Mouse (Mus musculus) lung, postnatal 36 days (tissue): ENCODE measurements at regions not wholly inside any gene's neighbourhood (a gene's known extent, or its start where the extent isn't known, plus 50 kb on each side); places are given as distances from the start of the nearest gene placed in this dataset.

ENCODE experiments used
- DNase-seq: peaks from one replicate; pipeline ENCODE4 v3.0.0; 2022; ENCODE audit warnings: mixed read lengths

DNA sequence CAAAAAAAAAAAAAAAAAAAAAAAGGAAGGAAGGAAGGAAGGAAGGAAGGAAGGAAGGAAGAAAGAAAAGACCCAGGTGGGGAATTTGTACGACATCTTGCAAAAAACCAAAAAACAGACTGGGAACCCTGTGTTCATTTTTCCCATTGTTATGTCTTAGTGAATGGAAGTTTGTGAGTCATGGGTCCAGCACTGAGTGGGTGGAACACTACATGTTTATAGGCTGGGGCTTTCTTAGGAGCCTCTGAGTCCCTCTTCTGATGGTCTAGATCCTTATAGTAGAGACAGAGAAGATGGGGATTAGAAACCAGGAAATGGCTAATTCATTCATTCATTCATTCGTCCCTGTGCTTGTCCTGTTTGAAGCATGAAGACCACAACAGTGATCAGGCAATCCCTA is 105.5 kb downstream of the Tpra1 start:
- no peak for DNase-seq

- peak; percentile 88 for DNase-seq
Observed at GRCm38 (mm10) chr6:89008614-89009171, 106.6 kb downstream of the Tpra1 start.

GRCm38 (mm10) chr6:89012998-89013689 is 111.1 kb downstream of the Tpra1 start:
- DNase-seq = no peak

- DNase-seq = no peak
Observed at GRCm38 (mm10) chr6:89013690-89014061, 111.6 kb downstream of the Tpra1 start.

- DNase-seq = no peak
Observed at GRCm38 (mm10) chr6:89024101-89024650, 122.1 kb downstream of the Tpra1 start.

- peak; percentile 71 for DNase-seq
Observed at GRCm38 (mm10) chr6:89033433-89034298, 131.6 kb downstream of the Tpra1 start.

GRCm38 (mm10) chr6:89034455-89034854 is 132.4 kb downstream of the Tpra1 start:
- DNase-seq = peak; percentile 67

- peak; percentile 65 for DNase-seq
Observed at GRCm38 (mm10) chr6:89035061-89035835, 133.2 kb downstream of the Tpra1 start.

- DNase-seq = no peak
Observed at GRCm38 (mm10) chr6:89035836-89036156, 133.7 kb downstream of the Tpra1 start.

DNA sequence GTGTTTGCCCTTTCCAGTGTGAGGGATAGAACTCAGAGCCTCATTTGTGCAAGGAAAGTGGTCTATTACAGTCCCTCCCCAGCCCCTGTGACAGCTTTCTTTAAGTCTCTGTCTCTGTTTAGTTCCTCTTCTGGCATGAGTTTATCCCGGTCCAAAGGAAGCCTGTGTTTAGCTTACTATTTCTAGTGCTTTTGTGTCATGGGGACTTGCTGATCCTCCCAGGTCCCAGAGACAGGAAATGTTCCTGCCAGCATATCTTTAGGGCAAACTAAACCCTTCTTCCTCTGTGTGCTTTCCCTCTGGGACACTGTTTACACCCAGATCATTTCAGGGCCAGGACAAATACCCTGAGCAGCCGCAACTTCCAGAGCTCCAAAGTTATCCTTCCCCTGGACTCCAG is 135.3 kb downstream of the Tpra1 start:
- peak; percentile 70 for DNase-seq

GRCm38 (mm10) chr6:89037901-89038300 is 135.8 kb downstream of the Tpra1 start:
- no peak for DNase-seq

- no peak for DNase-seq
Observed at GRCm38 (mm10) chr6:89040919-89041318, 138.9 kb downstream of the Tpra1 start.

DNA sequence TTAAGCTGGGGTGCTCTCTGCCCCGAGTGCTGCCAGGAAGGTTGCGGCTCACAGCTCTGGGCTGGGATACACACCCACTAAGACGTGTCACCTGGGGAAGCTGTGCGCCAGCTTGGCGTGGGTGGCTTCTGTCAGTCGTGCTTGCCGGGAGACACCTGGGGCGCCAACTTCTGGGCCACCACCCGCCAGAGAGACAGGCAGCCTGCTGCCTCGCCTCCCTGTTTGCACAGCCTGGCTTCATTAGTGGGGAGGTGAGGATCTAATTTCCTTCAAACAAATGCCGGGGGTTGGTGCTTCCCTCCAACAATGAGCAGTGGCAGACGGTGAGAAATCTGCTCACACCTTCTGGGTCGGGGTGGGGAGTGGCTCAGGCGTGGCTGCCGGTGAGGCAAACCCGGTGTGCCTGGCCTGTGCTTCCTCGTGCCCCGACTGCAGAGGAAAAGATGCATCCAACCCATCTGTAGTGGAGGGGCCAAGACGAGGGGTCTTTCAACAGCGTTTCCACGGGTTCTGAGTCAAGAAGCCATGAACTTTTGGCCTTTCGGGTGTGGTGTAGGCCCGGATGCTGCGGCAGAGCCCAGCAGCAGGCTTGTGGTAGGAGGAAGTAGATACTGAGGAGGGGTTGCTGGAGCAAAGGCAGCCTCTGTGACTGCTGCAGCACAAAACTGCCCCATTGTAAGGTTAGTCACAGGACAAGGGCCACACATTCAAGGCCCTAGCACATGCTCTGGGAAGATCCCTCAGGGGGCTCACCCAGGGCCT is 140.6 kb downstream of the Tpra1 start:
- peak; percentile 43 for DNase-seq

GRCm38 (mm10) chr6:89045436-89045966 is 143.4 kb downstream of the Tpra1 start:
- peak; percentile 82 for DNase-seq

- peak; percentile 46 for DNase-seq
Observed at GRCm38 (mm10) chr6:89046476-89046875, 144.4 kb downstream of the Tpra1 start.

DNA sequence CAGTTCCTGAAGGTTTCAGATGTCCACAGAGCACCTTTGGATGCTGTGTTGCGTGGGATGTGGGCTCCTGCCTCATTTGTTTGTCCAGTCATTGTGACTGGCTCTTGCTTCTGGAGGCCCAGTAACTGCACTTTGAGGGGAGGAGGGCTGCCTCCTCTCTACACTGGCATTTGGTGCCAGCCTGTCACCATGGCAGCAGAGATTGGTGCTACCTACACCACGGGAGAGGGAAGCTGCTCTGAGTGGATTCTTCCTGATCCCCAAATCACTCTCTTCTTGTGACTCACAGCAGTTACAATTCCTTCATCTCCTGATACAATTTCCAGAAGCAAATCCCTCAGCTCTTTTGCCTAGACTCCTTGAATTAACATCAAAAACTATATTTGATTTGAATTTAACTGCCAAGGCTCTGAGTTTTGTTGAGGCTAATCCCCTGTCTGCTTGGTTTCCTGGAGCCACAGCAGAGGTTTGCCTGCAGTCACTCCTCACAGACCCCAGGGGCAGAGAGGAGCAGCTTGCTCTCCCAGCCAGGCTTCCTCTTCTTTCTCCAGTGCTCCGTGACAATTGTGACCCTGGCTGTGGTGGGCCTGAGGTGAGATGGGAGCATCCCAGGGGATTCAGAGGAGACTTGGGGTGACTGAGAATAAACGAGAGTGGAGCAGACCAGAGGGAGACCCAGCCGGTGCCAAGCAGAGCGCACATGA is 145.7 kb downstream of the Tpra1 start:
- no peak for DNase-seq

- no peak for DNase-seq
Observed at GRCm38 (mm10) chr6:89049290-89049689, 147.2 kb downstream of the Tpra1 start.

DNA sequence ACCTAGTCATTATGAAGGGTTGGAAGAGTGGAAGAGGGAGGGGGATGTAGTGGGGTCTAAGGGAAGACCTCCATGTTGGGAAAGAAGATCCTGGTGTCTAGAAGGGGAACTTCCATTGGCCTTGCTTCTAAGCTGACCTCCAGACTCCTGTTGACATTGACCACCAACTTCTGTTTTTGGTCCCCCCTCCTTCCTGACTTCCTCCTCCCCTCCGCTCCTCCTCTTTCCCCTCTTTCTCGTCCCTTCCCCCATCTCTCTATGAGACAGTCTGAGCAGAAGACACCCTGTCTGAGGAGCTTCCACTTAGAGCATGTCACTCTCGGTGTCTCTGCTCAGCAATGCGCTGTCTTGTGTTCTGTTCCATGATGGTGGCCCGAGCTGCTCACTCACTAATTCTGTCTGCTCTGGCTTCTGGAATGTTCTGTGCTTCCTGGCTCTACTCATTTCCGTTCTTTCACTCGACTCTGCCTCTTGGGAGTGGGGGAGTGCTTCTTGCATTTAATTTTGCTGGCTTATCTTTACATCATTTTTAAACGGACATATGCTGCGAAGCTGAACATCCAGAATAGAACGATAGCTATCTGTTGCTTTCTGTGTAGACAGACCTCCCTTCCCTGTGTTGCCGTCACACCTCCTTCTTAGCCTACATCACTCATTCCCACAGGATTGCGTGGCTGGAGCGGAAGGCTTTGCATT is 148.7 kb downstream of the Tpra1 start:
- peak; percentile 28 for DNase-seq

DNA sequence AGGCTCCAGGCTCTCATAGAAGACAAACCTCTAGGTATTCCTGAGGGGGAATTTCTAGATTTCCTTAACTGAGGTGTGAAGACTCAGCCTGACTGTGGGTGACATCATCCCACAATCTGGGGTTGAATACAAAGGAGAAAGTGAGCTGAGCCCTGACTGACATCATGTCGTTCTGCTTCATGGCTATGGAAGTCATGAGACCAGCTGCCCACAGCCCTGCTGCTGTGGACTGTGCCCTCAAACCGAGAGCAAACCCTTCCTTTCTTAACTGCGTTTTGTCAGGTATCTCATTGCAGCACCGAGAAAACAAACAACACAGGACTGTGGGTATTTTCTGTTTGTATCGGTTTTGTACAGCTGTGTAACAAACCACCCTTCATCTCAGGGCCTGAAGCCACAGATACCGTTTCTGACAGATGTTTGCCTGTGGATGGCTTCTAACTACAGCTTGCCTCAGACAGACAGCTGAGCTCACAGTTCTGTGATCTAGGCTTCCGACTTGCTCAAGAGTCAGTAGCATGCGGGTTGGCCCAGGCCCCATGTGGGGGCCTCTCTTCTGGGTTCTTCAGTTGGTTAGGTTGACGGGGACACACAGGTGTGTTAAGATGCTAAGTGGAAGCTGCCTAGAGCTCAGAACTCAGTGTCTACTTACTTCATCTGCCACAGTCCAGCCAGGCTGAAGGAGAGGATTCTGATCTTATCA is 150.9 kb downstream of the Tpra1 start:
- no peak for DNase-seq

- DNase-seq = no peak
Observed at GRCm38 (mm10) chr6:89054060-89054459, 152.0 kb downstream of the Tpra1 start.
